Mouse (Mus musculus) intestine, embryonic 16.5 days (tissue): ENCODE data around the gene Zfp64. TPM values are rescaled to one million over a fixed set of nuclear protein-coding genes. Genes with fewer than 3 reads are reported as not detected.
A peak's percentile ranks its signal among the peaks of the same experiment; 100 is the strongest.

Experiments used
- ATAC-seq: fragments of 200-750 bp; cut with Nextera tagmentation; 2 replicates; pipeline ENCODE4 v1.8.0; 2017; ENCODE audit warnings: moderate TSS enrichment, moderate library complexity
- H3K27ac ChIP-seq: fragments of 300-500 bp; sonication (generic); 2 replicates; pipeline ENCODE4 v1.5.1; 2014; ENCODE audit warnings: mild to moderate bottlenecking, low read length
- H3K27me3 ChIP-seq: fragments of 300-500 bp; sonication (generic); replicated peaks from 2 replicates; pipeline ENCODE4 v1.6.1; 2014; ENCODE audit warnings: low read length, control low read depth, mixed read lengths; ENCODE audit not compliant: control insufficient read depth, insufficient read depth
- H3K36me3 ChIP-seq: fragments of 300-500 bp; sonication (generic); 2 replicates; pipeline ENCODE4 v1.6.1; 2014; ENCODE audit warnings: low read length, control low read depth; ENCODE audit not compliant: control insufficient read depth, insufficient read depth
- H3K4me1 ChIP-seq: fragments of 300-500 bp; sonication (generic); 2 replicates; pipeline ENCODE4 v1.6.1; 2014; ENCODE audit warnings: low read length, control low read depth, mixed read lengths; ENCODE audit not compliant: control insufficient read depth, insufficient read depth
- H3K4me2 ChIP-seq: fragments of 300-500 bp; sonication (generic); 2 replicates; pipeline ENCODE4 v1.6.1; 2014; ENCODE audit warnings: low read depth, low read length, control low read depth
- H3K4me3 ChIP-seq: fragments of 300-500 bp; sonication (generic); 2 replicates; pipeline ENCODE4 v1.5.1; 2014; ENCODE audit warnings: mild to moderate bottlenecking, low read length
- H3K9ac ChIP-seq: fragments of 300-500 bp; sonication (generic); 2 replicates; pipeline ENCODE4 v1.6.1; 2014; ENCODE audit warnings: low read depth, low read length
- H3K9me3 ChIP-seq: fragments of 300-500 bp; sonication (generic); 2 replicates; pipeline ENCODE4 v1.6.1; 2016; ENCODE audit warnings: low read length, control low read depth; ENCODE audit not compliant: control insufficient read depth
- WGBS: fragments of 180-500 bp; shearing (Covaris S2); extraction: QIAGEN DNeasy Blood & Tissue Kit; methylation state at CpG from one replicate; pipeline ENCODE4 v1.1.7; 2014; 5-methylcytosine and 5-hydroxymethylcytosine counted together
- polyA plus RNA-seq: library from polyadenylated mRNA; unstranded; fragments of >200 nt; fragmentation: Nextera tagmentation; extraction: Ambion mirVana; gene quantifications from 2 replicates; pipeline ENCODE4 v1.2.1, GENCODE M21; 2015

Gene Zfp64
- polyA plus RNA-seq = 26.9 and 30.6 TPM in 2 replicates

DNA sequence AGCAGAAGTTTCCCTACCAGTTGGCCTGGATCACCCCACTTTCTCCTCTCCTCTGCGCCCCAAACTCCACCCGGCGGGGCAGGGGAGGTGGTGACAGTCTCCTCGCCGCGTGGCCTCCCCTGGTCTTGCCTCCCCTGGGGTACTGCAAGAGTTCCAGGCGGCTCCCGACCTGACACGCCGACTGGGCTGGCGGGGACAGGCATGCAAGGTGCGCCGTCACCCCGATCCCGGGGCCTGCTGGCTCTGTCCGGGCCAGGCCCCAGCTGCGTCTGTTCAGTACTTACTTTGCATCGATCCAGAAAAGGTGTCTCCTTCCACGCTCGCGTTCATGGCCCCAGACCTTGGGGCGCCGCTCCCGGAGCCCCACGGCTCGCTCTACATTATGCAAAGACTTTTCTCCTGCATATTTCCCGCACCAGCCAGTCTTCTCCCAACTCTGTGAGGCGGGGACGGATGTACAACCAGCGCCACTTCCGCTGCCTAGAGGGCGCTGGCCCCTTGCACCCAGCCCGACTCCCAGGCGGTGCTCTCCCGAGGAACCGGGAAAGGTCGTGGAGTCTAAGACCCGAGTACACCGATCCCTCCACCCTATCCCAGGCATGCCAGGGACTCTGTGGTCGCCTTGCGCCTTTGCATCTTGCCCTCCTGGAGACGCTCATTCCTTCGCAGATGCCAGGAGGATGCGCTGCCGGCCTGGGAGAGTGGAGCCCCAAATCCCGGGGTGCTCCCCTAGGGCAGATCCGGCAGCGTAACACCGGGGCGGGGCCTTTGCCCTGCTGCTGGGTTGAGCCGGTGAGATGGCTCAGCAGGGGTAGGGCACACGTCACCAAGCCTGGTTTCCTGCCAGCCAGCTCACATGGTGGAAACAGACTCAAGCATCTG is at the start of gene Zfp64:
Gene Zfp64, minus strand, starts transcription at position 753 of the 882 bp plus-strand sequence.
- H3K27me3 ChIP-seq = no peaks in the 10 kb centered on the region
- peak within 1 kb of the TSS; percentile 92 for H3K27ac ChIP-seq
- H3K4me3 ChIP-seq = peak within 1 kb of the TSS; percentile 89
- H3K9me3 ChIP-seq = no peaks in the 10 kb centered on the region
- H3K9ac ChIP-seq = peak within 1 kb of the TSS; percentile 96
- under 1% methylated on average over 52 of the region's 52 CpGs for WGBS
- peak; percentile 97 for ATAC-seq
- peaks cover 9% of the 10 kb centered on the region for H3K36me3 ChIP-seq
- peaks cover 16% of the 10 kb centered on the region for H3K4me1 ChIP-seq
- peak within 1 kb of the TSS; percentile 92 for H3K4me2 ChIP-seq

DNA sequence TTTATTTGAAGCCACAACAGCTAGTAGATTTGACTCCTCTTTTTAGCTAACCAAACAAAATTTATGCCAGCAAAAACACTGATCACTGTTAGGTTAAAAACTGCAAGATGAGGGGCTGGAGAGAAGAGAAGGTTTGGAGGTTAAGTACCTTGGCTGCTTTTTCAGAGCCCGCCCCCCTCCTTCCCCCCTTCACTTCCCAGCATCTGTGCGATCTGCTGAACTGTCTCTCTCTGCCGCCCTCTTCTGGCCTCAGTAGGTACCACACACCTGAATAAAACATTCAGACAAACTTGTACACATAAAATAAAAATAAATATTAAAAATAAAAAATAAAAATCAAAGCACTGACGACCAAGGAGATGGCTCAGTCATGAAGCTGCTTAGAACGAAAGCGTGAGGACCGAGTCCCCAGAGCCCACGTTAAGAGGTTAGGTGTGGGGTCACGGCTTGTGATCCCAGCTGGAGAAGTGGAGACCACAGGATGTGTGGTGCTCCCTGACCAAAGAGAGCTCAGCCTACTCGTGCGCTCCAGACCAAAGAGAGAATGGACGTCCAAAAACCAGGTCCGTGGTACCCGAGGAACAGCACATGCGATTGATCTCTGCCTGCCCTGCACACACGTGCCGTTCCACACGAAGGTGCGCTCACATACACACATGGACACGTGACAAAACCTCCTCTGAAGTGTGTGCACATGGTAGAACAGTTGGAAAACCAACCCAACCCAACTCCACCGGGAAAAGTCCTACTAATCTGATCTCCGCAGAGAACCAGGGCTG is 37.4 kb upstream of the Zfp64 start:
- Histone ChIP-seq H3K9ac (no peak overlapping the region), H3K4me1 (no peaks in the 10 kb centered on the region), H3K4me3 (no peak overlapping the region), H3K27ac (no peak overlapping the region), H3K9me3 (no peaks in the 10 kb centered on the region), H3K27me3 (no peaks in the 10 kb centered on the region), H3K4me2 (no peak overlapping the region), H3K36me3 (no peaks in the 10 kb centered on the region)
- ATAC-seq = no peak
- 77% methylated on average over 22 of the region's 22 CpGs for WGBS

DNA sequence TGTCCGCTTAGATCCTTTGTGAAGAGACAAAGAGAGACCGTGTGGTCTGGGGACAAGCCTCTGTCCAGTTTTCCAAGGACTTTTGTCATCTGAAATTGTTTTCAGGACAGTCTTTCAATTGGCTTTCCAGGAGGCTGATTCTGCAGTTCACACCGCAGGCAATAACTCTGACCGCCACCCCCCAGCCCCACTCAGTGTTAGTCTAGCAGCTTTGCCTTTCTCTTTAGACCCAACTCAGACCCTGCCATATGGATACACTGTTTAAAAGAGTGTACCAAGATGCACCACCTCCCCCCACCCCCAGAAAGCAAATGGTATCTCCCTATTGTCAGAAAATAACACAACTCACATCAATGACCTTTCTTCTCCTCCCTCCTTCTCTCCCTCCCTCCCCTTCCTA is 35.6 kb upstream of the Zfp64 start:
- 79% methylated on average over 4 of the region's 4 CpGs for WGBS
- Histone ChIP-seq H3K36me3 (no peaks in the 10 kb centered on the region), H3K4me2 (no peak overlapping the region), H3K9me3 (no peaks in the 10 kb centered on the region), H3K27ac (no peak overlapping the region), H3K4me3 (no peak overlapping the region), H3K9ac (no peak overlapping the region), H3K4me1 (no peaks in the 10 kb centered on the region), H3K27me3 (no peaks in the 10 kb centered on the region)
- ATAC-seq = no peak

DNA sequence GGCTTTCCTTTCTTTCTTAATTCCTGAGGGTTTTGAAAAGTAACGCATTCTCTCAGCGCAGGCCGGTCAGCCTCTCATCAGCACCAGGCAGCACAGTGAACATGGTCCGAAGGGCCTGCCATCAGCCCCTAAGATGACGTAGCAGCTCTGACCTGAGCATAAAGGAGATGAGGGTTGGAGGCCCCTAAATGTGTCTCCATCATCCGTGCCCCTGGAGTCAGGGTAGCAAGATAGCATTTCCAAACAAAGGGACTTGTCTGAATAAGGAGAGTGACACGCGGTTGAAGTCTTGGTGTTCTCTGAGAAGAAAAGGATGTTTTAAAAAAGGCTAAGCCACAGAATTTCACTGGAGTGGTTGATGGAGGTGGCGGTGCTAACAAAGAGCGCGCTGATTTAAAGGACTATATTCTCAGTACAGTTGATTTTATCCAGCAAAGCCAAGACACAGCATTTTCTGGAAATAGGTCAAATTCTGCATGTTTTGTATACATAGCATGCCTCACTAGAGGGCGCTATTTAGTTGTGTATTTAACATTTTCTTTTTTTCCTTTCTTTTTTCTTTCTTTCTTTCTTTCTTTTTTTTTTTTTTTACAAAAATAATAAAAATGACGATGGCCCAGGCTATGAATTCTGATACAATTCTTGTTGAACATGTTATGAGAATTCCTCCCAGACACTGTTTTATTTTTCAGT is 34.8 kb upstream of the Zfp64 start:
- Histone ChIP-seq H3K4me3 (no peak overlapping the region), H3K9ac (no peak overlapping the region), H3K27ac (no peak overlapping the region), H3K9me3 (no peaks in the 10 kb centered on the region), H3K36me3 (no peaks in the 10 kb centered on the region), H3K27me3 (no peaks in the 10 kb centered on the region), H3K4me2 (no peak overlapping the region), H3K4me1 (no peaks in the 10 kb centered on the region)
- WGBS = 57% methylated on average over 13 of the region's 13 CpGs
- ATAC-seq = no peak

DNA sequence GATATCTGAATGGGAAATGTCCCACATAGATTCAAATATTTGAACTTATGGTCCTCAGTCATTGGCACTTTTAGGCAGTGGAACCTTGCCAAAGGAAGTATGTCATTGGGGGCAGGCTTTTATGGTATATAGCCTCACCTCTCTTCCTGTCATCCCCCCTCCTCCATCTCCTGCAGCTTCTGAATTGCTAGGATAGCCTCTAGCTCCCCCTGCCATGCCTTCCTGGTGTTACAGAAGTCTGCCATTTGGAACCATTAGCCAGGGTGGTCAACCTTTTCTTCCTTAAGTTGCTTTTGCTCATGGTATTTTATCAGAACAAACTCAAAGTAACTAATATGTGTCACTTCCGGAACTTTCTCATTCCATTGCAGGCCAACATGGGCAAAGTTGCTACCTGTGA is 32.7 kb upstream of the Zfp64 start:
- Histone ChIP-seq H3K36me3 (no peaks in the 10 kb centered on the region), H3K4me3 (no peak overlapping the region), H3K9me3 (no peaks in the 10 kb centered on the region), H3K4me1 (no peaks in the 10 kb centered on the region), H3K27me3 (no peaks in the 10 kb centered on the region), H3K9ac (no peak overlapping the region), H3K27ac (no peak overlapping the region), H3K4me2 (no peak overlapping the region)
- 97% methylated on average over 1 of the region's 1 CpGs for whole genome bisulfite sequencing
- no peak for ATAC-seq

DNA sequence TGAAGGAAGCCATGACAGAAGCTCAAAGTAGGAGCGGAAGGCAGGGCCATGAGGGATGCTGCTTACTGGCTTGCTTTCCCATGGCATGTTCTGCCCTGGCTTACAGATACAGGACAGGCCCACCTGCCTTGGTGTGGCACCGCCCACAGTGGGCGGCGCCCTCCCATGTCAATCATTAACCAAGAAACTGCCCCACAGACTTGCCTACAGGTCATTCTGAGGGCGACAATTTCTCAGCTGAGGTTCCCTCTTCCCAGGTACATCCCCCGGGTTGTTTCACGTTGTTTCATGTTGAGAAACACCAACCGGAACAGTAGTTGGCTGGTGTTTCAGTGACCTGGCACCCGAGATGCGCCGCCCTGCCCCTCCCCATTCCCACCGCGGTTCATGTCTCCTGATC is 32.0 kb upstream of the Zfp64 start:
- no peak overlapping the region for H3K9ac ChIP-seq
- no peaks in the 10 kb centered on the region for H3K27me3 ChIP-seq
- no peaks in the 10 kb centered on the region for H3K9me3 ChIP-seq
- H3K4me1 ChIP-seq = no peaks in the 10 kb centered on the region
- 72% methylated on average over 13 of the region's 13 CpGs for WGBS
- no peak overlapping the region for H3K4me3 ChIP-seq
- no peak overlapping the region for H3K27ac ChIP-seq
- H3K36me3 ChIP-seq = no peaks in the 10 kb centered on the region
- H3K4me2 ChIP-seq = no peak overlapping the region
- no peak for ATAC-seq

DNA sequence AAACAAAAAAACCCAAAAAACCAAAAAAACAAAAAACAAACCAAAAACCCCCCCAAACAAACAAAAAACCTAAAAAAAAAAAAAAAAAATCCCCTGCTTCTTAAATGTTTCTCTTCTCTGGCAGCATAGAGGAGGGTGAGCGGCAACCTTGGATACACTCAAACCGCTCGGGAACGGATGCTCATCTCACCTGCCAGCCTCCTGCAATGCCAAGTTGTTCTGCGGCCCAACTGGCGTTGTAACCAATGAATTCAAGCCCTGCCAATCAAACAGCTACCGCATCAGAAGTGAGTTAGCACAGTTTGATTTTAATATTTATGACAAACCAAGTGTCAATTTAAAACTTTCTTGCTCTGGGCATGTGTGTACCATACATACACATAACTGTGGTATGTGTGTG is 26.6 kb upstream of the Zfp64 start:
- H3K9me3 ChIP-seq = peaks cover 7% of the 10 kb centered on the region; the same call in 1 of the 2 replicates
- ATAC-seq = no peak
- no peak overlapping the region for H3K4me3 ChIP-seq
- no peaks in the 10 kb centered on the region for H3K36me3 ChIP-seq
- H3K27ac ChIP-seq = no peak overlapping the region
- WGBS = 89% methylated on average over 7 of the region's 7 CpGs
- no peaks in the 10 kb centered on the region for H3K27me3 ChIP-seq
- H3K9ac ChIP-seq = no peak overlapping the region
- no peak overlapping the region for H3K4me2 ChIP-seq
- H3K4me1 ChIP-seq = no peaks in the 10 kb centered on the region

DNA sequence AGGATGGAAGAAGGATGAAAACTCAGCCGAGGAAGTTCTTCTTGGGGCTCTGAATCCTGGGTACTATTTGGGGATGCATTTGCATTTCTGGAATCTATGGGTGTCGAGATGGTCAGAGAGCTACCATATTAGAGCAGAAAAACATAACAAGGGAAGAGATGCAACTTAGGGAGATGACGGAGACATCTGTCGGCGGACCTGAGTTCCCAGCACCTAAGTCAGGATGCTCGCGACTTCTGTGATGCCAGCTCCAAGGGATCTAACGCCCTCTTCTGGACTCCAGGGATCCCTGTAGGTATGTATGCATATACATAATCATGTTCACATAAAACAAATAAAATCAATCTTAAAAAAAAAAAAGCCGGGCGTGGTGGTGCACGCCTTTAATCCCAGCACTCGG is 26.1 kb upstream of the Zfp64 start:
- Histone ChIP-seq H3K4me1 (no peaks in the 10 kb centered on the region), H3K4me2 (no peak overlapping the region), H3K36me3 (no peaks in the 10 kb centered on the region), H3K9ac (no peak overlapping the region), H3K27ac (no peak overlapping the region), H3K9me3 (peaks cover 7% of the 10 kb centered on the region; the same call in 1 of the 2 replicates), H3K27me3 (no peaks in the 10 kb centered on the region), H3K4me3 (no peak overlapping the region)
- ATAC-seq = no peak
- WGBS = 77% methylated on average over 12 of the region's 12 CpGs

DNA sequence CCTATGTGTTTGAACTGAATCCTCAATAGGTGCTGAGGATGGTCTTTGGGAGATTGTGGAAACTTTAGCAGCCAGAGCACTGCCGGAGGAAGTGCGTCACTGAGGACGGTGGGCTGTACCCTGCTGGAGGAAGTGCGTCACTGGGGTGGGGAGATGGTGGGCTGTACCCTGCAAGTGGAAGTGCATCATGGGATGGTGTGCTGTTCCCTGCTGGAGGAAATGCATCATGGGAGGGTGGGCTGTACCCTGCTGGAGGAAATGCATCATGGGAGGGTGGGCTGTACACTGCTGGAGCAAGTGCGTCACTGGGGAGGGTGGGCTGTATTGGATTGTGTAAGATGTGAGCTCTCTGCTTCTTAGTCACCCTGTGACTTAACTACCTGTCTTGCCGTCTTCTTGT is 25.5 kb upstream of the Zfp64 start:
- peak; percentile 68 for ATAC-seq
- no peaks in the 10 kb centered on the region for H3K4me1 ChIP-seq
- no peak overlapping the region for H3K4me2 ChIP-seq
- H3K27ac ChIP-seq = no peak overlapping the region
- no peaks in the 10 kb centered on the region for H3K36me3 ChIP-seq
- H3K4me3 ChIP-seq = no peak overlapping the region
- 63% methylated on average over 6 of the region's 6 CpGs for WGBS
- H3K9ac ChIP-seq = no peak overlapping the region
- no peaks in the 10 kb centered on the region for H3K27me3 ChIP-seq
- H3K9me3 ChIP-seq = peaks cover 7% of the 10 kb centered on the region; the same call in 1 of the 2 replicates
